In the genomic region with DNA sequence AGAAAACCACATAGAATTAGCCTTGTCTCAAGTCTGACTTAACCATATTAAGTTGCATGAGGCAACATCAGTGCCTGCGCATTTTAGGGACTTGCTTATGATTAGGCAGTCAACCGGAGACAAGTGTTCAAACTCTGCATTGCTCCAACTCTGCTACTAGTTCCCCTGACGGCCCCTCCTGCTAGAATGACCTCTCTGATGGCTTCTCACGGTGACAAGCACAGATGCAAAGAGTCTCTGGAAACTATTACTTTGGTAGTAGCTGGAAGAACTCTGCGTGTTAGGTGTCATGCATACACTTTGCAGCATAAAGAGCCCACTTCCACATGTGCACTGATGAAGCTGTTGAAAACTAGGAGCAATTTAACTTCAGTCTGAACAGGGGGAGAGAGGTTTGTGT, we compare ENCODE assay signal across 22 mouse cellular contexts.
DNase-seq lines count a peak whose midpoint lies in the region; ATAC-seq lines count a peak whose summit lies in the region.
"Had no signal": no experiment of that assay in that cellular context is flagged by ENCODE, and none has a peak within 500 bp of the region (broad histone marks: within the 10 kb centered on the region; RNA-seq: fewer than 3 reads in every experiment).

No protein-coding gene starts in this region.

- no peak overlapping the region for H3K9ac ChIP-seq in hindbrain, embryonic 11.5 days (ENCODE audit: low read depth, low read length)
- H3K9ac ChIP-seq: forebrain, embryonic 15.5 days; hindbrain, embryonic 14.5 days; intestine, embryonic 15.5 days had no signal

- H3K4me3 ChIP-seq in hindbrain, embryonic 11.5 days (ENCODE audit: low read depth, low read length) = no peak overlapping the region
- no peak overlapping the region for H3K4me3 ChIP-seq in hindbrain, embryonic 10.5 days
- H3K4me3 ChIP-seq in embryonic facial prominence, embryonic 10.5 days = no peak overlapping the region
- H3K4me3 ChIP-seq in limb, embryonic 10.5 days = no peak overlapping the region
- H3K4me3 ChIP-seq: forebrain, embryonic 15.5 days; heart, embryonic 10.5 days; intestine, embryonic 15.5 days had no signal

- no peaks in the 10 kb centered on the region for H3K36me3 ChIP-seq in hindbrain, embryonic 11.5 days (ENCODE audit: control insufficient read depth, insufficient read depth, low read length)
- H3K36me3 ChIP-seq in hindbrain, embryonic 10.5 days = no peaks in the 10 kb centered on the region
- no peaks in the 10 kb centered on the region for H3K36me3 ChIP-seq in embryonic facial prominence, embryonic 10.5 days (replicated peaks)
- no peaks in the 10 kb centered on the region for H3K36me3 ChIP-seq in limb, embryonic 10.5 days
- H3K36me3 ChIP-seq: forebrain, embryonic 15.5 days; G1E; heart, embryonic 10.5 days; intestine, embryonic 15.5 days had no signal

- H3K27ac ChIP-seq in hindbrain, embryonic 11.5 days (ENCODE audit: low read depth, low read length) = no peak overlapping the region
- H3K27ac ChIP-seq in hindbrain, embryonic 10.5 days = no peak overlapping the region
- H3K27ac ChIP-seq in embryonic facial prominence, embryonic 10.5 days (replicated peaks) = no peak overlapping the region
- no peak overlapping the region for H3K27ac ChIP-seq in limb, embryonic 10.5 days
- H3K27ac ChIP-seq: forebrain, embryonic 15.5 days; heart, embryonic 10.5 days; hindbrain, embryonic 14.5 days; intestine, embryonic 15.5 days had no signal

- DNase-seq in hindbrain, embryonic 11.5 days (ENCODE audit: low spot score) = peak; percentile 6
- DNase-seq in hindbrain, embryonic 10.5 days (ENCODE audit: low spot score) = no peak
- peak; percentile 59 for DNase-seq in embryonic facial prominence, embryonic 10.5 days (ENCODE audit: low spot score)
- DNase-seq in limb, embryonic 10.5 days (ENCODE audit: low spot score) = peak; percentile 32
- no peak for DNase-seq in cerebellum, postnatal 10 days
- no peak for DNase-seq in layer of hippocampus, adult 9-11 months
- no peak for DNase-seq in thymus, postnatal 36 days
- DNase-seq: adrenal gland, adult 8-10 months; B cell, adult 2 months; cerebellum, adult 11 months; cerebellum, adult 8-10 months; cerebellum, postnatal 25 days; gastrocnemius, postnatal 10 days; heart, adult 18-20 months; heart, postnatal 10 days; heart, postnatal 4 days had no signal

- WGBS in hindbrain, embryonic 11.5 days = 57% methylated on average over 5 of the region's 5 CpGs
- WGBS in hindbrain, embryonic 10.5 days = 63% methylated on average over 5 of the region's 5 CpGs
- WGBS in embryonic facial prominence, embryonic 10.5 days = 39% methylated on average over 5 of the region's 5 CpGs
- WGBS in limb, embryonic 10.5 days = 54% methylated on average over 5 of the region's 5 CpGs

- no peak for ATAC-seq in hindbrain, embryonic 11.5 days (ENCODE audit: low FRiP score)
- ATAC-seq: CD4-positive, CD25-positive, alpha-beta regulatory T cell, adult 4 months; forebrain, embryonic 15.5 days; intestine, embryonic 15.5 days had no signal

- H3K9me3 ChIP-seq in hindbrain, embryonic 11.5 days (ENCODE audit: control insufficient read depth, low read length) = no peaks in the 10 kb centered on the region
- H3K9me3 ChIP-seq in hindbrain, embryonic 10.5 days = no peaks in the 10 kb centered on the region
- H3K9me3 ChIP-seq in embryonic facial prominence, embryonic 10.5 days = no peaks in the 10 kb centered on the region
- H3K9me3 ChIP-seq in limb, embryonic 10.5 days (replicated peaks) = no peaks in the 10 kb centered on the region
- H3K9me3 ChIP-seq: forebrain, embryonic 15.5 days; heart, embryonic 10.5 days; intestine, embryonic 15.5 days had no signal

- no peaks in the 10 kb centered on the region for H3K27me3 ChIP-seq in hindbrain, embryonic 11.5 days (ENCODE audit: control insufficient read depth, insufficient read depth, low read length)
- H3K27me3 ChIP-seq in hindbrain, embryonic 10.5 days (ENCODE audit: insufficient read depth, poor library complexity, severe bottlenecking) = no peaks in the 10 kb centered on the region
- H3K27me3 ChIP-seq in embryonic facial prominence, embryonic 10.5 days (replicated peaks; ENCODE audit: low read depth, poor library complexity, severe bottlenecking) = no peaks in the 10 kb centered on the region
- H3K27me3 ChIP-seq in limb, embryonic 10.5 days (ENCODE audit: low read depth, poor library complexity, severe bottlenecking) = no peaks in the 10 kb centered on the region
- H3K27me3 ChIP-seq: forebrain, embryonic 15.5 days; intestine, embryonic 15.5 days had no signal

- no peaks in the 10 kb centered on the region for H3K4me1 ChIP-seq in hindbrain, embryonic 11.5 days (replicated peaks; ENCODE audit: control insufficient read depth, insufficient read depth, low read length)
- H3K4me1 ChIP-seq in hindbrain, embryonic 10.5 days (replicated peaks) = 0 out of 2 replicates have a peak, but pooled peaks cover 3% of the 10 kb centered on the region
- peaks cover 20% of the 10 kb centered on the region for H3K4me1 ChIP-seq in embryonic facial prominence, embryonic 10.5 days
- H3K4me1 ChIP-seq in limb, embryonic 10.5 days = peaks cover 11% of the 10 kb centered on the region
- H3K4me1 ChIP-seq: forebrain, embryonic 15.5 days; heart, embryonic 10.5 days; intestine, embryonic 15.5 days had no signal

- H3K4me2 ChIP-seq in hindbrain, embryonic 11.5 days (replicated peaks; ENCODE audit: low read depth, low read length) = no peak overlapping the region
- H3K4me2 ChIP-seq: forebrain, embryonic 15.5 days; hindbrain, embryonic 14.5 days; intestine, embryonic 15.5 days had no signal

Comparison
In these comparisons a context has a peak if more than half of its experiments do, and no peak if none do; other contexts are left out.
1. DNase-seq: peak in hindbrain, embryonic 11.5 days (single experiment), embryonic facial prominence, embryonic 10.5 days (single experiment) and limb, embryonic 10.5 days (single experiment); none in hindbrain, embryonic 10.5 days (single experiment), cerebellum, postnatal 10 days (0 of 2), layer of hippocampus, adult 9-11 months (single experiment) and thymus, postnatal 36 days (0 of 2).